ENCODE assay signal across 13 mouse cellular contexts in genomic region chr10:78452641-78453040, GRCm38 (mm10). TPM values are rescaled to one million over a fixed set of nuclear protein-coding genes. Genes with fewer than 3 reads are reported as not detected.
DNase-seq lines count a peak whose midpoint lies in the region; ATAC-seq lines count a peak whose summit lies in the region.
"Had no signal": no experiment of that assay in that cellular context is flagged by ENCODE, and none has a peak within 500 bp of the region (broad histone marks: within the 10 kb centered on the region; RNA-seq: fewer than 3 reads in every experiment).

No protein-coding gene starts in this region.

- H3K4me1 ChIP-seq in midbrain, embryonic 14.5 days (ENCODE audit: control insufficient read depth, insufficient read depth, low read length): peaks cover 3% of the 10 kb centered on the region; the same call in 1 of the 2 replicates

- no peaks in the 10 kb centered on the region for H3K27me3 ChIP-seq in midbrain, embryonic 14.5 days (ENCODE audit: control insufficient read depth, insufficient read depth, low read length)

- ATAC-seq in frontal cortex, adult (ENCODE audit: low TSS enrichment): peak; percentile 28; the same call in 1 of the 2 replicates
- ATAC-seq in midbrain, embryonic 14.5 days (ENCODE audit: low FRiP score, low TSS enrichment): no peak
- ATAC-seq in activated CD4-positive, CD25-positive, alpha-beta regulatory T cell, adult 4 months: no peak
- no peak for ATAC-seq in megakaryocyte progenitor cell, adult 5-6 weeks (replicated peaks; ENCODE audit: poor library complexity)
- ATAC-seq: CD4-positive, CD25-positive, alpha-beta regulatory T cell, adult 4 months had no signal

- H3K9ac ChIP-seq in midbrain, embryonic 14.5 days (replicated peaks; ENCODE audit: low read length): no peak overlapping the region

- no peak overlapping the region for H3K27ac ChIP-seq in midbrain, embryonic 14.5 days (replicated peaks; ENCODE audit: low read depth, low read length)
- H3K27ac ChIP-seq: gastrocnemius, adult 2 months; kidney, postnatal 0 days had no signal

- H3K36me3 ChIP-seq in midbrain, embryonic 14.5 days (ENCODE audit: control insufficient read depth, insufficient read depth, low read length): peaks cover 26% of the 10 kb centered on the region

- no peaks in the 10 kb centered on the region for H3K9me3 ChIP-seq in midbrain, embryonic 14.5 days (ENCODE audit: control insufficient read depth, low read length)

- DNase-seq in frontal cortex, adult 2 months (ENCODE audit: extremely low spot score in 1 of 2, low spot score in 1 of 2): no peak
- peak; percentile 63 for DNase-seq in retina, postnatal 1 day
- no peak for DNase-seq in retina, embryonic 14.5 days (ENCODE audit: low spot score)
- peak; percentile 21 for DNase-seq in midbrain, embryonic 14.5 days
- DNase-seq: cerebellum, postnatal 25 days; gastrocnemius, adult 2 months; lung, postnatal 14 days had no signal

- H3K4me3 ChIP-seq in midbrain, embryonic 14.5 days (replicated peaks; ENCODE audit: low read depth, low read length): no peak overlapping the region
- H3K4me3 ChIP-seq: gastrocnemius, adult 2 months had no signal

- WGBS in midbrain, embryonic 14.5 days: 10% methylated on average over 4 of the region's 4 CpGs

- no peak overlapping the region for H3K4me2 ChIP-seq in midbrain, embryonic 14.5 days (ENCODE audit: low read length)
- H3K4me2 ChIP-seq: heart, embryonic 11.5 days had no signal

RNA-seq across cellular contexts. Expression of gene Pdxk, which starts 12.1 kb away (rescaled TPM):
- polyA plus RNA-seq in frontal cortex, adult 2 months (2012; rRNA removed): 80.2 and 80.9 TPM in 2 replicates
- 22.6 and 23.7 TPM in 2 replicates for polyA plus RNA-seq in midbrain, embryonic 14.5 days (2014; fragmentation: Nextera tagmentation; extraction: Ambion mirVana)
- polyA plus RNA-seq in activated CD4-positive, CD25-positive, alpha-beta regulatory T cell, adult 4 months (2017; shearing (Covaris generic)): 1 to 10 TPM; 5.7 to 8.5 TPM
- total RNA-seq in megakaryocyte progenitor cell, adult 5-6 weeks (2015): 24.7 and 28.1 TPM in 2 replicates
- 18.8 and 19.9 TPM in 2 replicates for total RNA-seq in megakaryocyte progenitor cell, adult 5-6 weeks (2017)

RNA-seq across cellular contexts. Expression of gene Cstb, which starts 27.2 kb away (rescaled TPM):
- polyA plus RNA-seq in frontal cortex, adult 2 months (2012; rRNA removed): 69.5 and 75.2 TPM in 2 replicates
- 100 and 102 TPM in 2 replicates for polyA plus RNA-seq in midbrain, embryonic 14.5 days (2014; fragmentation: Nextera tagmentation; extraction: Ambion mirVana)
- 100 to 1,000 TPM; 166 to 179 TPM for polyA plus RNA-seq in activated CD4-positive, CD25-positive, alpha-beta regulatory T cell, adult 4 months (2017; shearing (Covaris generic))
- 48.9 and 56.0 TPM in 2 replicates for total RNA-seq in megakaryocyte progenitor cell, adult 5-6 weeks (2015)
- total RNA-seq in megakaryocyte progenitor cell, adult 5-6 weeks (2017): 41.9 and 51.4 TPM in 2 replicates

RNA-seq across cellular contexts. Expression of gene Rrp1, which starts 39.8 kb away (rescaled TPM):
- 699 and 728 TPM in 2 replicates for polyA plus RNA-seq in frontal cortex, adult 2 months (2012; rRNA removed)
- 305 and 353 TPM in 2 replicates for polyA plus RNA-seq in midbrain, embryonic 14.5 days (2014; fragmentation: Nextera tagmentation; extraction: Ambion mirVana)
- 100 to 1,000 TPM in 1 of 2 experiments, 10 to 100 TPM in 1; 92.2 to 124 TPM for polyA plus RNA-seq in activated CD4-positive, CD25-positive, alpha-beta regulatory T cell, adult 4 months (2017; shearing (Covaris generic))
- 56.7 and 60.6 TPM in 2 replicates for total RNA-seq in megakaryocyte progenitor cell, adult 5-6 weeks (2015)
- total RNA-seq in megakaryocyte progenitor cell, adult 5-6 weeks (2017): 336 and 416 TPM in 2 replicates

Comparison
In these comparisons a context has a peak if more than half of its experiments do, and no peak if none do; other contexts are left out.
1. DNase-seq: peak in retina, postnatal 1 day (single experiment) and midbrain, embryonic 14.5 days (single experiment); none in frontal cortex, adult 2 months (0 of 2) and retina, embryonic 14.5 days (single experiment).